Mouse (Mus musculus) Muller cell, postnatal 12 days (primary cell): ENCODE data around the gene Ndufa13.

Source experiments
- DNase-seq: peaks from one replicate; pipeline ENCODE4 v3.0.0-alpha.2; 2015; ENCODE audit errors: inconsistent ontology term

The Ndufa13 gene

GRCm38 (mm10) chr8:69880841-69881240 is 21.5 kb downstream of the Ndufa13 start:
- DNase-seq = no peak

GRCm38 (mm10) chr8:69879678-69880077 is 22.7 kb downstream of the Ndufa13 start:
- no peak for DNase-seq

DNA sequence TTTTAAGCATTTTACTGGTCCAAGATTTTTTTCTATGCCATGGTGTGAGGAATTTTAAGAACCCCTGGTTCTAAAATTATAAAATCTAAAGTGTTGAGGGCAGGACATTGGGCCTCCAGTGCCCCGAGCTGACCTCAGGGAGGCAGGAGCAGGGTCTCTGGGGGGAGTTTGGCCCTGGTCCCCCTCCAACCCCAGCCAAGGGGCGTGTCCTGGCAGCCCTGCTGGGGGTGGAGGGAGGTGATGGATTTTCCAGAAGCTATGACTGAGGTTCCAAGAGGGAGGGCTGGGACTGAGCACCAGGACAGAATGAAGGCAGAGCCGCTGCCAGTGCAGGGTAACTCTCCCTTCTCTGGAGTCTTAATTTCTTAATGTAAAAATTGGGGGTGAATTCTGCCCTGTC is 24.4 kb downstream of the Ndufa13 start:
- no peak for DNase-seq

GRCm38 (mm10) chr8:69877396-69877795 is 25.0 kb downstream of the Ndufa13 start:
- no peak for DNase-seq

DNA sequence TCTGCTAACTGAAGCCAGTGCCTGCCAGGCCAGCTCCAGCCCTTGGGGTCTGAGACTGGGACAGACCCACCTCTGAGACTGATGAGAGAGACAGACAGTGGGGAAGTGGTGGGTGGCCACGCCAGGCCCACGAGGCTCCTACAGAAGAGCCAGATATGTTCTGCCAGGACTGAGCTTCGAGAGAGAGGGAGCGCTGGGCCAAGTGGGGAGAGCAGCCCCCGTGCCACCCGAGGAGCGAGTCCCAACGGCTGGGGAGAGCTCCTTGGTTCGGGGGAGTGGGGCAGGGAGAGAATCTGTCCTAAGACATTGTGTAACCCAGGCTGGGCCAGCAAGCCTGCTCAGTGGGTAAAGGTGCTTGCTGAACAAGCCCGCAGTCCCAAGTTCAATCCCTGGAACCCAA is 25.4 kb downstream of the Ndufa13 start:
- no peak for DNase-seq

GRCm38 (mm10) chr8:69876097-69876496 is 26.3 kb downstream of the Ndufa13 start:
- DNase-seq = peak; percentile 75

DNA sequence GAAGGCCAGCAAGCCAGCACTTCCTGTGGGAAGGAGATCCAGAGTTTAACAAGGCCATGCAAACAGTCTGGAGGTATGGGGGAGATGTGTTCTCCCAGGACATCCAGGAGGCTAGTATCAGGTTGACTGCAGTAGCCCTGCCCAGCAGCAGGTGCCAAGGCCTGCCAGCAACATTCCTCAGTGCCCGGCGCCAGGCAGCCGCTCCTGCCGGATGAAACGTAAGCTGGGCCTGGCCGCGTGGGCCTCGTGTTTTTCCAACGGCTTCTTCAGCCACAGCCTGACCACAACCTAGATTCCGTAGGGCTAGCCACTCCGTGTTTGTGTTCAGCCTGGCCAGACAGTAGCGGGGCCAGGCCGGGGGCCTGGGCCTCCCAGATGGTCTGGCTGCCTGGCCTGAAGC is 27.7 kb downstream of the Ndufa13 start:
- DNase-seq = peak; percentile 85

DNA sequence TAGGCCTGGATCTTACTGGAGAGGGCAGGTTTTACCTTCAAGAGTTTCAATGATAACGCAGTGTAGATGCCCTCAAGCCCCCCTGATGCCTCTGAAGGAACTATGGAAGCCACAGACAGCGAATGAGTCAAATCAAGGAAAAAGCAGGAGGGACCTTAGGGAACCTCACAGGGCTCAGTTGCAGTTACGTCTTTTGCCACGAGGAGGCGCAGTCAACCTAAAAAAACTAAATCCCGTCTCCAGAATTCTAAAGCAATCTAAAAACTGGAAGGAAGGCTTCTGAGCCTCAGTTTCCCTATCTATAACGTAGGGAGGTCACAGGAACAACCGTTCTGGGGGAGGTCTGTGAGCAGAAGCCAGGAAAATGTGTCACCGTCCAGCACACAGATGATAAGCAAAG is 28.2 kb downstream of the Ndufa13 start:
- peak; percentile 36 for DNase-seq

- no peak for DNase-seq
These were observed 31.5 kb downstream of the Ndufa13 start for GRCm38 (mm10) chr8:69870907-69871306.

- DNase-seq = no peak
These were observed 32.2 kb downstream of the Ndufa13 start for GRCm38 (mm10) chr8:69870003-69870765.

- peak; percentile 34 for DNase-seq
These were observed 34.5 kb downstream of the Ndufa13 start for GRCm38 (mm10) chr8:69867696-69868326.

- DNase-seq = no peak
These were observed 38.2 kb downstream of the Ndufa13 start for GRCm38 (mm10) chr8:69864180-69864579.

DNA sequence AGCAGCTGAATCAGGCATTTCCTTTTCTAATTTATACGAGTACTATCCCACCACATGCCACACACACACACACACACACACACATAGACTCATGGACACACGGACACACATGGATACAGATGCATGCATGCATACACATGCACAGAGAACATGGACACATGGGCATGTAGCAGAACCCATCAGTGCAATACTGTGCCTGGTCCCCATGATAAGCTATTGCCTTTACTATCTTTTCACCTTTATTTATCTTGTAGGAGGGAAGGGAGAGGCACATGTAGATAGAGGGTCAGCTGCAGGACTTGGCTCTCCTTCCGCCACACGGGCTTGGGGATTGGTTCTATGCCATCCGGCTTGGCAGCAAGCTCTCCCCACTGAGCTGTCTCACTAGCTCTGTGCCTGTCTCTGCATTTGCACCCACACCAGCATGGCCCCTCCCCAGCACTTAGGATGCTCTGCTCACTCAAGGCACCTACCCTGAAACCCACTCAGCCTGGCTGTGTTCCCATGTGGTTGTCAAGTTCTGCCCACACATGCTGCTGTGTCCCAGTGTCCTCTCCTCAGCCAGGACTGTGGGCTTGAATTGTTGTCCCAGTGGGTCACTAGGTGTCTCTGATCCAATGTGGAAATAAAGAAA is 38.9 kb downstream of the Ndufa13 start:
- DNase-seq = no peak

GRCm38 (mm10) chr8:69861251-69861650 is 41.1 kb downstream of the Ndufa13 start:
- DNase-seq = no peak

GRCm38 (mm10) chr8:69860807-69861206 is 41.6 kb downstream of the Ndufa13 start:
- DNase-seq = no peak

DNA sequence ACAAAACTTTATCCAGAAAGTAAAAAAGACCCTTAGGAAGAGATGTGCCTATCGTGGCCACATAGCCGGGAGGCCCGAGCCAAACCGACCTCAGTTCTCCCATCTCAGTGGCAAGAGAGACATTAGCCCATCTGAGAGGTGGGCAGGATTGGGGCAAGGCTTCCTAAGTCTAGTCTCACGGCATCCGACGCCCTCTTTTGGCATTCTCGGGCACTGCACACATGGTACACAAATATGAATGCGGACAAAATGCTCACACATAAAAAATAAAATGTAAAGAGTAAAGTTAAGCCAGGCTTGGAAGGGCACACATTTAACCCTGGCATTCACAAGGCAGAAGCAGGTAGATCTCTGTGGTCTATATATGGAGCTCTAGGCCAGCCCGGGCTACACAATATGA is 48.5 kb downstream of the Ndufa13 start:
- no peak for DNase-seq

DNA sequence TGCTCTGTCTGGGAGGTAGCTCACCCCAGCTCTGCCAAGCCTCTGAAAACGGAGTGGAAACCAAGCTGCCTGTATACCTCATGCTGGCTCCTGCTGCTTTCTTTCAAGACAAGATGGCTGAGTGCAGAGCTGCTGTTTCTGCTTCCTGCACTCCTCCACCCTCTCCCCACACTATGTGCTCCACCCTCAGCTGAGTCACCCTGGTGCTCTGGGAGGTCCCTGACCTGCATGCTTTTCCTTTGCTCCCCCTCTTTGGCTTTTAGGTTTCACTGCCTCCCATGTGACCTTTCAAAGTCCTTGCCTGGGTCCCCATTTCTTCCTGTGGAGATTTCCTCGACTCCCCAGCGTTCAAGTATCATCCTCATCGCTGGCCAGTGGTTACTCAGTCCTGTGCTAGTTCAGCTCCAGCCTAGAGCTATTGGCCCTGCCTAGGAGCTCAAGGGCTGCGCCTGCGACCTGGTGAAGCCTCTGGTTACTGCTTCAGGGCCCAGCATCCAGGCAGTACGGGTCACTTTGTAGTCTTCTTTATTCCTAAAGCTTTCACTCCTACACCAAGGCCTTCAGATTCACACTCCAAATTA is 51.3 kb downstream of the Ndufa13 start:
- DNase-seq = no peak

GRCm38 (mm10) chr8:69849899-69850298 is 52.5 kb downstream of the Ndufa13 start:
- no peak for DNase-seq

- DNase-seq = peak; percentile 78
These were observed 53.4 kb downstream of the Ndufa13 start for GRCm38 (mm10) chr8:69848951-69849350.

DNA sequence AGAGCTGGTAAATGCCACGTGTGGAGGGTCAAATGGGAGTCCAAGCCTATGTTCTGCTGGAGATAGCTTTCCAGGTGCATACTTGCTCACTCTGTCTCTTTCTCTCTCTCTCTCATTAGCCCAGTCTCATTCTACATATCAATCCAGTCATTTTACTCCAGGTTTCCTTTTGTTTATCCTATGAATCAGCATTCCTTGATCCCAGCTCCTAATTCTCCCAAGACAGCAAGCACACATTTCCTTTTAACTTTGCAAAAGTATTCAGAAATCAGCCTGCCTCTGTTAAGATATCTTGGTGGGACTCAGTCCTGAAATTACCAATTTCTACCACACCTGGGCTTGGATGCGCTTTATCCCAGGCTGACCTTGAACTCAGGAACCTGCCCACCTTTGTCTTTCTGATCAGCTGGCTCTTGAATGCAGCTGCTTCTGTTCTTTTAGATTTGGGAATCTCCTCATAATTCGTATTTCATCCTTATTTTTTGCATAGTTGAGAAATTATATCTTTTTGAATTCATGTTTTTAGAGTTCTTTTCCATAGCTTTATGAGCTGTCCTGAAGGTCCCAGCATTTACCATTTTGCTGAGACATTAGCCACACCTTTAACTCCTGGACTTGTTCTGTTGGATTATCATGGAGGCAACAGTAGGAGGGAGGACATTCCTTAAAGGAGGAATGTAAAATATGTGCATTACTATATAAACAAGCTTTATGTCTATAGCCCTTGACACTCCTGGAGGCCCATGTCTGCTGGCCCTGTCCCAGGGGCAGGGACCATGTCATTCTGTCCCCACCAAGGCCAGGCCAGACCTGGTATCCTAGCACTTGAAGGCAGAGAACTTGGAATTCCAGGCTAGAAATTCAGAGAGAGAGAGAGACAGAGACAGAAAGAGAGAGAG is 54.9 kb downstream of the Ndufa13 start:
- DNase-seq = no peak
